Mouse (Mus musculus) adrenal gland, postnatal 10 days (tissue): Measurements from ENCODE around the gene Fkbp10. TPM values are rescaled to one million over a fixed set of nuclear protein-coding genes. Genes with fewer than 3 reads are reported as not detected.

ENCODE experiments used
- DNase-seq: peaks from one replicate; pipeline ENCODE4 v3.0.0; 2021; ENCODE audit warnings: mixed read lengths
- long read RNA-seq, 2 experiments: library from polyadenylated mRNA; stranded (forward); transcript quantifications; one replicate each; pipeline ENCODE4 v2.0.0; 2021
- total RNA-seq, 2 experiments: library from RNA; stranded (reverse); gene quantifications; 2 replicates each; pipeline ENCODE4 v1.2.3; 2021

Gene Fkbp10
- 10 to 100 TPM; 46.5 to 49.1 TPM for total RNA-seq
- long read RNA-seq, experiment 1, transcript Fkbp10-201 (10 exons, 2,584 nt): major isoform, 79 of 102 reads
- long read RNA-seq, experiment 1, partial matches to known transcripts: 18 of 102 reads
- long read RNA-seq, experiment 1, other reads (novel, unspliced or antisense): 4 of 102 reads
- long read RNA-seq, experiment 2, transcript Fkbp10-201 (10 exons, 2,584 nt): major isoform, 24 of 29 reads
- long read RNA-seq, experiment 2, partial matches to known transcripts: 2 of 29 reads
- long read RNA-seq, experiment 2, other reads (novel, unspliced or antisense): 3 of 29 reads

- DNase-seq: peak; percentile 81
Observed at GRCm38 (mm10) chr11:100414914-100415822, at the start of gene Fkbp10. TSS of gene Fkbp10 (plus strand) at chr11:100415697.

GRCm38 (mm10) chr11:100369145-100369544, 46.4 kb upstream of the Fkbp10 start:
- no peak for DNase-seq

GRCm38 (mm10) chr11:100369822-100370221, 45.7 kb upstream of the Fkbp10 start:
- DNase-seq: no peak

- DNase-seq: no peak
Observed at GRCm38 (mm10) chr11:100371981-100372558, 43.4 kb upstream of the Fkbp10 start.

- no peak for DNase-seq
Observed at GRCm38 (mm10) chr11:100375127-100375526, 40.4 kb upstream of the Fkbp10 start.

GRCm38 (mm10) chr11:100376005-100376404, 39.5 kb upstream of the Fkbp10 start:
- DNase-seq: no peak

- DNase-seq: no peak
Observed at GRCm38 (mm10) chr11:100376746-100377389, 38.6 kb upstream of the Fkbp10 start.

GRCm38 (mm10) chr11:100377989-100378388, 37.5 kb upstream of the Fkbp10 start:
- DNase-seq: no peak

- DNase-seq: no peak
Observed at GRCm38 (mm10) chr11:100378446-100378845, 37.1 kb upstream of the Fkbp10 start.

- no peak for DNase-seq
Observed at GRCm38 (mm10) chr11:100379311-100379710, 36.2 kb upstream of the Fkbp10 start.

GRCm38 (mm10) chr11:100382682-100383081, 32.8 kb upstream of the Fkbp10 start:
- DNase-seq: no peak

- DNase-seq: no peak
Observed at GRCm38 (mm10) chr11:100385016-100385415, 30.5 kb upstream of the Fkbp10 start.

GRCm38 (mm10) chr11:100386586-100386985, 28.9 kb upstream of the Fkbp10 start:
- DNase-seq: no peak

GRCm38 (mm10) chr11:100387111-100387510, 28.4 kb upstream of the Fkbp10 start:
- no peak for DNase-seq

- DNase-seq: peak; percentile 41
Observed at GRCm38 (mm10) chr11:100387589-100388375, 27.7 kb upstream of the Fkbp10 start.

- DNase-seq: peak; percentile 78
Observed at GRCm38 (mm10) chr11:100388588-100388987, 26.9 kb upstream of the Fkbp10 start.

GRCm38 (mm10) chr11:100389931-100390445, 25.5 kb upstream of the Fkbp10 start:
- peak; percentile 53 for DNase-seq

- DNase-seq: peak; percentile 70
Observed at GRCm38 (mm10) chr11:100391081-100391883, 24.2 kb upstream of the Fkbp10 start.

- DNase-seq: no peak
Observed at GRCm38 (mm10) chr11:100391884-100392345, 23.6 kb upstream of the Fkbp10 start.

- DNase-seq: no peak
Observed at GRCm38 (mm10) chr11:100392958-100393357, 22.5 kb upstream of the Fkbp10 start.
